Mouse (Mus musculus) stomach, postnatal 0 days (tissue): Measurements from ENCODE around the gene Olfr1350. TPM values are rescaled to one million over a fixed set of nuclear protein-coding genes. Genes with fewer than 3 reads are reported as not detected.

ENCODE experiments used
- ATAC-seq: fragments of 200-750 bp; cut with Nextera tagmentation; 2 replicates; pipeline ENCODE4 v1.8.0; 2017; ENCODE audit not compliant: low FRiP score, low TSS enrichment
- DNase-seq: peaks from one replicate; pipeline ENCODE4 v3.0.0-alpha.2; 2016; ENCODE audit warnings: low spot score
- H3K27ac ChIP-seq: fragments of 300-500 bp; sonication (generic); replicated peaks from 2 replicates; pipeline ENCODE4 v1.5.1; 2014; ENCODE audit warnings: mild to moderate bottlenecking, control low read depth
- H3K27me3 ChIP-seq: fragments of 300-500 bp; sonication (generic); 2 replicates; pipeline ENCODE4 v1.6.1; 2014; ENCODE audit warnings: low read length; ENCODE audit not compliant: control insufficient read depth, insufficient read depth
- H3K36me3 ChIP-seq: fragments of 300-500 bp; sonication (generic); 2 replicates; pipeline ENCODE4 v1.6.1; 2014; ENCODE audit warnings: low read length, mixed read lengths; ENCODE audit not compliant: control insufficient read depth, insufficient read depth
- H3K4me1 ChIP-seq: fragments of 300-500 bp; sonication (generic); replicated peaks from 2 replicates; pipeline ENCODE4 v1.6.1; 2014; ENCODE audit warnings: antibody characterized with exemption; ENCODE audit not compliant: control insufficient read depth, insufficient read depth
- H3K4me2 ChIP-seq: fragments of 300-500 bp; sonication (generic); replicated peaks from 2 replicates; pipeline ENCODE4 v1.6.1; 2014; ENCODE audit warnings: low read depth, mild to moderate bottlenecking, control low read depth, moderate library complexity
- H3K4me3 ChIP-seq: fragments of 300-500 bp; sonication (generic); 2 replicates; pipeline ENCODE4 v1.5.1; 2014; ENCODE audit warnings: low read depth, low read length, control low read depth
- H3K9ac ChIP-seq: fragments of 300-500 bp; sonication (generic); 2 replicates; pipeline ENCODE4 v1.6.1; 2014; ENCODE audit warnings: mild to moderate bottlenecking, low read length, control low read depth, mixed read lengths
- H3K9me3 ChIP-seq: fragments of 300-500 bp; sonication (generic); 2 replicates; pipeline ENCODE4 v1.6.1; 2016; ENCODE audit warnings: low read length; ENCODE audit not compliant: control insufficient read depth
- CTCF ChIP-seq: IDR thresholded peaks from 2 replicates; pipeline ENCODE4 v1.5.1; 2016; ENCODE audit warnings: antibody characterized with exemption, low read depth, mild to moderate bottlenecking, moderate library complexity
- EP300 ChIP-seq: optimal IDR thresholded peaks from 2 replicates; pipeline ENCODE3; 2016; ENCODE audit warnings: antibody characterized with exemption
- WGBS: fragments of 180-500 bp; shearing (Covaris S2); extraction: QIAGEN DNeasy Blood & Tissue Kit; methylation state at CpG from one replicate; pipeline ENCODE4 v1.1.7; 2014; 5-methylcytosine and 5-hydroxymethylcytosine counted together
- polyA plus RNA-seq: library from polyadenylated mRNA; unstranded; fragments of >200 nt; fragmentation: Nextera tagmentation; extraction: Ambion mirVana; gene quantifications from 2 replicates; pipeline ENCODE4 v1.2.1, GENCODE M21; 2015

Olfr1350 gene
- polyA plus RNA-seq, 1 experiment from 2014 or later: not detected

- Histone ChIP-seq H3K4me1 (no peaks in the 10 kb centered on the region), H3K9me3 (no peaks in the 10 kb centered on the region), H3K4me2 (no peak overlapping the region), H3K9ac (no peak overlapping the region), H3K27me3 (no peaks in the 10 kb centered on the region), H3K36me3 (no peaks in the 10 kb centered on the region), H3K4me3 (no peak overlapping the region), H3K27ac (no peak overlapping the region)
- WGBS: 87% methylated on average over 9 of the region's 9 CpGs
- no peak for TF ChIP-seq EP300
- TF ChIP-seq CTCF: no peak
- DNase-seq: no peak
- no peak for ATAC-seq
Measured at GRCm38 (mm10) chr7:6603331-6603730, 38.7 kb downstream of the Olfr1350 start.

Other genes with a start within 250 kb of the Olfr1350 start
- gene Zfp583, start 233.6 kb upstream of the Olfr1350 start, polyA plus RNA-seq: 1.9 and 2.0 TPM in 2 replicates
- gene Gm3854, start 221.1 kb upstream of the Olfr1350 start, polyA plus RNA-seq: 0.35 and 0.41 TPM in 2 replicates
- 1.0 and 1.9 TPM in 2 replicates for gene Zfp78, start 201.6 kb upstream of the Olfr1350 start, polyA plus RNA-seq
- gene Zfp28, start 181.5 kb upstream of the Olfr1350 start, polyA plus RNA-seq: 2.4 and 2.6 TPM in 2 replicates
- gene Smim17, start 166.1 kb upstream of the Olfr1350 start, polyA plus RNA-seq: 0.02 and 0.10 TPM in 2 replicates
- gene Gm20715, start 154.6 kb upstream of the Olfr1350 start, polyA plus RNA-seq: not detected in 2 replicates
- gene Olfr1344, start 126.2 kb upstream of the Olfr1350 start, polyA plus RNA-seq: not detected in 2 replicates
- not detected in 2 replicates for gene Olfr1336, start 108.7 kb upstream of the Olfr1350 start, polyA plus RNA-seq
- not detected in 2 replicates for gene Olfr1346, start 97.7 kb upstream of the Olfr1350 start, polyA plus RNA-seq
- not detected in 2 replicates for gene Olfr5, start 77.9 kb upstream of the Olfr1350 start, polyA plus RNA-seq
- not detected in 2 replicates for gene Olfr1347, start 65.1 kb upstream of the Olfr1350 start, polyA plus RNA-seq
- not detected in 2 replicates for gene Olfr1348, start 56.1 kb upstream of the Olfr1350 start, polyA plus RNA-seq
- gene Olfr1349, start 41.9 kb upstream of the Olfr1350 start, polyA plus RNA-seq: 0.02 TPM in 1 of 2 replicates, not detected in the other
- 1.6 and 1.9 TPM in 2 replicates for gene Zim1, start 131.6 kb downstream of the Olfr1350 start, polyA plus RNA-seq
- 26.0 and 26.8 TPM in 2 replicates for gene Peg3, start 165.6 kb downstream of the Olfr1350 start, polyA plus RNA-seq
- gene Usp29, start 165.7 kb downstream of the Olfr1350 start, polyA plus RNA-seq: 1.0 and 1.4 TPM in 2 replicates